Mouse (Mus musculus): ENCODE results near the gene Cela3b.

DNA sequence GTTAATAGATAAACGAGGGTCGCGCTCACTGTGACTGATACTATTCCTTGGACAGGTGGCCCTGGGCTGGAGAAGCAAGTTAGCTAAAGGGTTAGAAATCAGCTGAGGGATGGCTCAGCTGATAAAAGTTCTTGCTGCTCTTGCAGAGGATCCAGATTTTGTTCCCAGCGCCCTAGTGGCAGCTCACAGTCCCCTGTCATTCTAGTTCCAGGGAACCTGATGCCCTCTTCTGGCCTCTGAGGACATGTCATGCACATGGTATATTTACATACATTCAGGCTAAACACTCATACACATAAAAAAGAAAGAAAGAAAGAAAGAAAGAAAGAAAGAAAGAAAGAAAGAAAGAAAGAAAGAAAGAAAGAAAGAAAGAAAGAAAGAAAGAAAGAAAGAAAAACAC, 11.0 kb upstream of the Cela3b start:
- TF ChIP-seq CTCF (IDR thresholded peaks at IDR 0.05; ENCODE audit: borderline replicate concordance, control insufficient read depth, extremely low read depth, insufficient read depth, low read length, poor library complexity) (no peak), POLR2A (IDR thresholded peaks at IDR 0.05; ENCODE audit: control insufficient read depth, extremely low read depth, insufficient read depth, low read length, poor library complexity) (no peak)

Measured in thymus, adult 2 months (tissue).